Mouse (Mus musculus): ENCODE measurements around the gene Spint1.

Spint1 gene

DNA sequence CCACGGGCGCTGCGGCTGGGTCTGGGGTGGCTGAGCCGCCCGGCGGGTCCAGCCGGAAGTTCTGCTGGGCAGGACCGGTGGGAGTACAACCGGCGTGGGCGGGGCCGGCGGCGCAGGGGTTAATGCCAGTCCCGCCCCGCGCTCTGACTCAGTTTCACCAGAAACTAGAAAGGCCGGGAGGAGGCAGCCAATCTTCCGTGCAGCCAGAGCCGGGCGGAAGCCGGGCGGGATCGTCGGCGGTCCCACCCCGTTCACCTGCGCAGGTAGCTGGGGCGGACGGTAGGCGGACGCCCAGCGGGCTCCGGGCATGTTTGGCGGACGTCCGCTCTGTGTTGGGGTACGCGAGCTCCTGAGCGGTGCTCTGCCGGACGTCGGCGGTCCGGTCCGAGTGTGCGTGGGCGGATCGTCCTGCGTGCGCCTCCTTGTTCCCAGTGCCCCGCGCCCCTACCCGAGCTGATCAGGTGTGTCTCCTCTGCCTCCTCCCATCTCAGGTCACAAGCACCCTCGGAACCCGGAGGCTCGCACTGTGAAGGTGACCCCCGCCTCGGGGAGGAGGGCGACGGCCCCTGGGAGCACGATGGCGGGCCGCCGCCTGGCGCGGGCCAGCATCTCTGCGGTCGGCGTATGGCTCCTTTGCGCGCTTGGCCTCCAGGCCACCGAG lies at the start of gene Spint1:
Gene Spint1 (plus strand): TSS at position 153 of the 661 bp plus-strand sequence.
- no peak for DNase-seq (ENCODE audit: low spot score in 2 of 2)

DNA sequence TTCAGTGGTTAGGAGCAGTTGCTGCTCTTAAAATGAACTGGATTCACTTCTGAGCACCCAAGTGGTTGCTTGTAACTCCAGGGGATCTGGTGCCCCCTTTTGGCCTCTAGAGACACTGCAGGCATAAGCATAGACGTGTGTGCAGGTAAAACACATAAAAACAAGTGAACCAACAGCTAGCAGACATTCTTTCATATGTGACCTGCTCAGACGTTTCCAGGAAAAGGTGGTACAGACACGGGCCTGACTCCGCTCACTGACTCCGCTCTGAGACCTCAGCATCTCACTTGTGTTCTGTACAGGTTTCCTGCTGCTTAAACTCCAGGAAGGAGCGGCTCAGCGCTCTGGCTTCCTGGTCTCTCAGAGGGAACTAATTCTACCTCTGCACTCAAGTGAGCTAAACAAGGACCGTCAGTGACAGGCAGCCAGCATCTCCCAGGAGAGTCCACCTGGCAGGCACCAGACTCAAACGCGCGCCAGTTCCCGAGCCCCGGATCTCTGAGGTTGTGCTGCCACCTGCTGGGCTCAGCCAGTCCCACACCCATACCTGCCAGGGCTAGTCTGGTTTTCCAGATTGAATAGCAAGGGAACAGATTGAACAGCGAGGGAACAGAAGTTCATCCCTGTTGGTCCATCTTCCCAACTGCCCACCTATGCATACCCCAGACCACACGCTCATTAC lies 48.0 kb upstream of the Spint1 start:
- DNase-seq (ENCODE audit: low spot score in 2 of 2): peak; percentile 86 to 89

DNA sequence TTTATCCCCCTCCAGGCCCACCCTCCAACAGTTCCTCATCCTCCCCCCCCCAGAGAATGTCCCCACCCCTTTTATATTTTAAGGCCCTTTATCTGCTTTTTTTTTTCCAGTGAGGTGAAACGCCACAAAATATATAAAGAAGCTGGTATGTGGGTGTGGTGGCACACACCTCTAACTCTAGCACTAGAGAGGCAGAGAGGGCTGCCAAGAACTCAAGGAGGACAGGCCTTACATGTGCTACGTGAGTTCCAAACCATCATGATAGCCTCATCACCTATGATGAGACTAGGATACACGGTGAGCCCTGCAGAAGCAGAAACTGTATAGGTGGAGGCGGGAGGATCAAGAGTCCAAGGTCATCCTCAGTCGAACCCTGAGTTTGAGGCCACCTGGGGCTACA lies 46.2 kb upstream of the Spint1 start:
- DNase-seq (ENCODE audit: low spot score in 2 of 2): no peak

DNA sequence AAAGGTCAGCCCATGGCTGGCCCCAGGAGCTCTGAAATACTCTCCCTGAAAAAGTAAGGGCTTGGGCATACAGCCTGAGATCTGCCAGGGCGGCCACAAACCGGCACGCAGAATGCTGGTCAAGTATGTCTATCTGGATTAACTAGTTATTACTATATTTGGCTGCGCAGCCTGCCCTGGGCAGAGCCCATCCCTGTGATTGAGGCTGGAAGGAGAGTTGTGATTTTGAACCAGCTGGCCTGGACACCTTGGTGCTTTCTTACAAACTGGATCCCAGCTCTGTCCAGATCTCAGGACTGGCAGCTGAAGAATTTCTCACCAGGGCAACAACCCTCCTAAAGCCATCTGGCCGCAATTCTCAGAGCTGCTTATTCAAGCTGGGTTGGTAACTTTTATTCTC lies 43.0 kb upstream of the Spint1 start:
- DNase-seq (ENCODE audit: low spot score in 2 of 2): no peak

DNA sequence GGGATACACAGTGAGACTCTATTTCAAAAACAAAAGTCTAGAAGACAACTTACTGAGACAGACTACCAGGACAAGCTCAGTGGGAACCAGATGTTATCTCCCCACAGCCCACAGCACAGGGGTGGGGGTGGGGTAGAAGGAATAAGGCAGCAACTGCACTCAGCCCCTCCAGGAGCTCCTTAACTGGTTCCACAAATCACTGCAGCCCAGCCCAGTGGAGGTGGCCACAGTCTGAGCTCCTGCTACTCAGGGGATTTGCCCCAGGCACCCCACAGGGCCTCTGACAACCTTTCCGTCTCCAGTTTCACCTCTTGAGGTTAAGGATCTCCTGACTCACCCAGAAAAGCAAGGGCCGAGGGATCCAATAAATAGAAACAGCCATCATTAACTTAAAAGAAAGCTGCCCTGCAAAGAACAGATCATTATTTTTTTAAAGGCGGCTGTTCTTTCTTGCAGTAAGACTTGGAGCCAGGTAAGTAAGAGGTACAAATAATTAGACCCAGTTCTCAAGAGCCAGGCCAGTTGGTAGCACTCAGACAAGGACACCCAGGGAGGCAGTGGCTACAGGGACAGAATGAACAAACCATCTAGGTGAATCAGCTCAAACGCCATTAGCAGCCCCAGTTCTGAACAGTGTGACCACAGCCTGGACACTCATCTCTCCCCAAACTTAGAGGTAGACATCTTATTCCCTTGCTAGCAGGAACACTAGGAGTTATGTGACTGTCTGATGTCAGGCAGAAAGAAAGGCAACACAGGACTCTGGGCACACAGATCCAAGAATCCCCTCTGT lies 40.6 kb upstream of the Spint1 start:
- no peak for DNase-seq (ENCODE audit: low spot score in 2 of 2)

DNA sequence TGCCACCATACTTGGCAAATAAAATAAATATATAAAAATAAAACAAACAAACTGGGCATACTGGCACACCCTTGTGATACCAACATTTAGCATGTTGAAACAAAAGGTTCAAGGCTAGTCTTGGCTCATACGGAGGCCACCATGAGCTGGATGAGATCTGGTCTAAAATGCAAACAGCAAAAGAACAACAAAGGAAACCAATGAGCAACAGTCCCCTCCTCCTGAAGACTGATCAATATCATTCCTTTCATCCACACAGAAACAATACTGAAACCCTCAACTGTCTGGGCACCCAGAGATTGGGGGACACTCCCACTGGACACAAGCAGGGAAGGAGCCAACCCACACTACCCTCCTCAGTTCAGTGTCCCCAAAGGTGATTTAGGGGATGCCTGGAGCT lies 39.7 kb upstream of the Spint1 start:
- DNase-seq (ENCODE audit: low spot score in 2 of 2): no peak

DNA sequence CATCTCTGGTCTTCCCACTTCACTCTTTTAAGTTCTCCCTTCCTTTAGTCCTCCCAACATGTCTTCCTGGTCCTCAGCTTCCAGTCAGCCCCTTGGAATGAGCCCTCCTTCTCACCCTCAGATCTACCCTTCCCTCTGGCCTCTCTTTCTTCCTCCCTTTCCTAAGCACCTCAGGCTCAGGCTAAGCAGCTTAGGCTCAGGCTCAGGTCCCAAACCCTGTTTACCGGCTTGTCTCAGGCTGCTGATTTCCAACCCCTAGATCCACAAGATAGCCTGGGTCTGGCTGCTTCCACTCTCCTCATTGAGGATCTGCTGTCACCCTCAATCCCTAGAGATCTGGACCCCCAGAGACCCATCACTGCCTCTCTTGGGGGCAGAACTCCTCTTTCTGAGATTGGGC lies 39.1 kb upstream of the Spint1 start:
- no peak for DNase-seq (ENCODE audit: low spot score in 2 of 2)

DNA sequence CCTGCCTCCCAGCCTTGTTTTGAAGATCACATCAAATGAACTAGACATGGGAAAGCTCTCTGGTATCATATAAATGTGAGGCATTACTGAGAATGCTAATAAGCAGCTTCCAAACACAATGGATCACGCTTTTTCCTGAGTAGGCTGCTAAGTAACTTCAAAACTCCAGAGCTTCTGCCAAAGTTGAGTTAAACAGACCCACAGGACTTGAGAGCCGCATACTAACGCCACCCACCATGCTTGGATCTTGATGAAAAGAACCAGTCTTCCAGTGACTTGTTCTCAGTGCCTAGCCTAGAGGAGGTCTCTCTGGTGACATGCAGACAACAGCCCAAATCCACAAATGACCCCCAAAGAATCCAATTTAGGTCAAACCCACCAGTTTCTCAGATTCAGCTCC lies 38.2 kb upstream of the Spint1 start:
- no peak for DNase-seq (ENCODE audit: low spot score in 2 of 2)

DNA sequence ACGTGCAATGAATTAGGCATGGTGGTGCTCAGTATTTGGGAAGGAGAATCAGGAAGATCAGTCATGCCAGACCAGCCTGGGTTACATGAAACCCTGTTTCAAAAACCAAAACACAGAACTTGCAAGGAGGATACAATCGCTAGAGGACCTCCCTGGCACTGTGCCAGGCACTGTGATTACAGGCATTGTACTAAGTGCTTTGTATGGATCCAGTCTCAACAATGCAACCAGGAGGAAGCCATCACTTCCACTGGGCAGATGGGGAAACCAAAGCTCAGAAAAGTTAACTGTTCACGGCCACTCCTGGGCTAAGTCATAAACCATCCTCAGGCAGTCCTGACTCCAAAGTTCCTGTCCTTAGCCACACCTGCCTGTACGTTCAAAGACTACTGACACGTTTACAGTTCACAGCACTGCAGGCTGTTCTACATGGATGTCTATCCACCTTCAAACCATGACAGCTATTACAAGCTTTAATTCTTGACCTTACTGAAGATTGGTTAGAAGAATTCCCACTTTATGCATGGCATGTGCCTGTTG lies 34.2 kb upstream of the Spint1 start:
- DNase-seq (ENCODE audit: low spot score in 2 of 2): no peak

DNA sequence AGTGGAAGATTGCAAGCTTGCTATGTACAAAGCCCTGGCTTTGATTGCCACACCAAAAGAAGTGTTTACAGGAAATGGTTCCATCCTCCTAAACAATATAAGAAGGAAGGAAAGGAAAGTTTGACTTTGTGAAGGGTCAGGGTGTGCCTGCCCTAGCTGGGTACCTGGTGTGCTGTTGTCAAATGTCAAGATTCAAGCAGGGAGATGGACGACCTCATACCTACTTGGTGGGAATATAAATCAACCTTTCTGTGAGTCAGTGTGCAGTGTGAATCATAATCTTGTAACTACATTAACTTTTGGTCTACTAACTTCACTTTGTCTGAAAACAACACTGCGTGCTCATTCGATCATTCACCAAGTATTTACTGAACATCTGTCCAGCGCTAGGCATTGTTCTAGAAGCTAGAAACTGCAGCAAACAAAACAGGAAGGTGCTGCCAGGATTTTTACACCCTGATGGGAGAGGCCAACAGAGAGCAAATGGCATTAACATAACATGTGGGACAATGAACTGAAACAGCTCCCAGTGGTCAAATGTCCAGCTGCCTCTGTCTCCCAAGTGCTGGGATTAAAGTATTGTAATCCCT lies 33.2 kb upstream of the Spint1 start:
- no peak for DNase-seq (ENCODE audit: low spot score in 2 of 2)

DNA sequence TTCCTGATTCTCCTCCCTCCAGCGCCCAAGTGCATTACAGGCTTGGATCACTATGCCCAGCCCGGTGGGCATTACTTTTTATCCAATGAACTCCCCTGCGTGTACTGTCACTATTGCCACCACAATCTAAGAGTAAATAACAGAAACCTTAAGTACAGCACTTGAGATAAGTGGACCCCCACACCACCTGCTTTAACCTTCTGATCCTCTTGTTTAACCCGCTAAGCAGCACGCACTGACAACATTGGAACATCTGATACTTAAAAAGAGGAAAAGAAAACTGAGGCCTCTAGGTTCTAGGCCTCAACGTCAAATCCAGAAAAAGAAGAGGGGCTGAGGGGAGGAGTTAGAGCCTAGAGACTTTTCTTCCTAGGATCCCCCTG lies 29.2 kb upstream of the Spint1 start:
- DNase-seq (ENCODE audit: low spot score in 2 of 2): no peak

DNA sequence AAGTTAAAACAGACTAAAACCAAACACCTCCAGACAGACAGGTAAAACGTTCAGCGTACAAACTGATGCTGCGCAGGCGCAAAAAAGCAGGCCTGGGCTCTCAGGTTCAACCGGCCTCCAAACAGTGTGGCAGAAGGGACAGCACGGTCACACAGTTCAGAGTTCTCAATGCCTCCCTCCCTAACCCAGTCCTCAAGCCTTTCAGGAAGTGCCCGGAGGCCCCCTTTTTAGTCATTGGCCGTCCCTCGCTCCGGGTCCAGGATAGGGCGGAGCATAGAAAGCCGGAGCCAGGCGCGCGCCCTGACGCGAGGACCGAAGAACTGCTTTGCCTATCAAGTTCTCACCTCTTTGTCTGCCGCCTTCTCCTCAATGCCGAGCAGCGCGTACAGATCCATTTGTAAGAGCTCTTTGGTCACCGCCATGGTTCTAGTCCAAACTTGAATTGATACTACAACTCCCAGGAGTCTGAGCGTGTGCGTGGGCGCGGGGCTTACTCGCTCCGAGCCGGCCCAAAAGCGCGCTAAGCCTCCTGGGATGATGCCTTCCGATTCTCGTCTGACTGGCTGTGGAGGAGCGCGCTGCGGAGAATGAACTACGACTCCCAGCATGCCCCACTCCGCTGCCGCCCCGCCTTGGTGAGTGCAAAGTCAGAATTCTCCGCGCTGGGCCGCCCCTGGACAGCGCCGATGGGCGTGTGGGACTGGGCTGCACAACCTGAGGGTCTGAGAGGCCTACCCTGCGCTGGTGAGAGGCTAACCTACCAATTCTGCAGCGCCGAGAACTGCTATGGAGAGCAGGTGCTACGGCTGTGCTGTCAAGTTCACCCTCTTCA lies 28.6 kb upstream of the Spint1 start, which contains the start of the genes Zfyve19 and Dnajc17:
Gene Zfyve19 (plus strand): TSS at position 274 of the 832 bp plus-strand sequence.
Gene Dnajc17 (minus strand): TSS at position 452 of the 832 bp plus-strand sequence.
- peak; percentile 91 to 93 for DNase-seq (ENCODE audit: low spot score in 2 of 2)

DNA sequence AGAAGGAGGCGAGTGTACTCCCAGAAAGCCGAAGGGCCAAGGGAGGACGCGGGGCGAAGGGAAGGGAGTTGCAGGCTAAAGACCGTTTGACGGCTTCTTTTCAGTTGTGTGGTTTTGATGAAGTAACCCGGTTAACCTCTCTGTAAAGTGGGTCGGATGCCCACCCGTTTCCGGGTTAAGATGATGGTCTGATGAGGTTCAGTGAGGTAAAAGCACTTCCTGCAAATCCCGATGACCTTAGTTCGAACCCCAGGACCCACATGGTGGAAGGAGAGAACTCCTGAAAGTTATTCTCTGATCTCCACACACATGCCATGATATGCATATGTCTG lies 28.0 kb upstream of the Spint1 start:
- DNase-seq (ENCODE audit: low spot score in 2 of 2): no peak

DNA sequence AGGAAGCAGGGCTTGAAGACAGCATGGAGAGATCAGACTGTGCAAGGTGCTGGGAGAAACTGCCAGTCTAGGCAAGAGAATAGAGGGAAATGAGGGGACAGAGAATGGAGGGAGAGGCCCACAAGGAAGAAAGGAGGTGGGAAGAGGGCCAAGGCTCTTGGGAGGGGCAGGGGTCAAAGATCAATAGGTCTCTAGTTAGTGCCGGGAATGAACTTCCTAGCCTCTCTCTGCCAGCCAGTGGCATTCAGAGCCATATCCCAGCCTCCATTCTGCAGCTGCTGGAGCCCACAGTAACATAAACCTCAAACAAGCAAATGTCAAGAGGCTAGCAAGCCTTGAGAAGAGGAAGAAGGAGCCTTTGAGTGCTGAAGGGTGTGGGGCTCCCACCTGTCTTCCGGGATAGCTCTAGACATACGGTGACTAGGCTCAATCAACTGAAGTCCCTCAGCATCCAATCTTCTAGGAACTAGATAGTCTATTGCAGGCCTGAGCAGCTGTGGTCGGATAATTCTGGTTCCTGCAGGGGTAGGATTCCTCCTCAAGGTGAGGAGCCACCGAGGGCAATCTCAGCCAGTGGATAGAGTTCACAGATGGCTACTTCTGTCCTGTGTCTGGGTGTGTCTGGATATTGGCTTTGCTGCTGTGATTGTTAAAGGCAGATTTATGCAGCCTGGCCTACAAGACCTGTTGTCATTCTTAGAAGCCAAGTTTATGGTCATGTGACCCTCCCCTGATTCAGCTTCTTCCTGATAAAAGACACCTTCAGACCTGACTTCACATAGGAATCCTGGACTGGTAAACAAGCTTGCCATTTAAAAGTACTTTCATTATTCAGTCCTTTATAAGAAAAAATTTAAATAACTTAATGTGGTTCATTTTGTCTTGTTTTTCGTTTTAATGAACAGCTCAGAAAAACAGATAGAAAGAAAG lies 7.1 kb upstream of the Spint1 start, which contains the start of gene Ppp1r14d:
Gene Ppp1r14d (minus strand): TSS at position 132 of the 930 bp plus-strand sequence.
- no peak for DNase-seq (ENCODE audit: low spot score in 2 of 2)

DNA sequence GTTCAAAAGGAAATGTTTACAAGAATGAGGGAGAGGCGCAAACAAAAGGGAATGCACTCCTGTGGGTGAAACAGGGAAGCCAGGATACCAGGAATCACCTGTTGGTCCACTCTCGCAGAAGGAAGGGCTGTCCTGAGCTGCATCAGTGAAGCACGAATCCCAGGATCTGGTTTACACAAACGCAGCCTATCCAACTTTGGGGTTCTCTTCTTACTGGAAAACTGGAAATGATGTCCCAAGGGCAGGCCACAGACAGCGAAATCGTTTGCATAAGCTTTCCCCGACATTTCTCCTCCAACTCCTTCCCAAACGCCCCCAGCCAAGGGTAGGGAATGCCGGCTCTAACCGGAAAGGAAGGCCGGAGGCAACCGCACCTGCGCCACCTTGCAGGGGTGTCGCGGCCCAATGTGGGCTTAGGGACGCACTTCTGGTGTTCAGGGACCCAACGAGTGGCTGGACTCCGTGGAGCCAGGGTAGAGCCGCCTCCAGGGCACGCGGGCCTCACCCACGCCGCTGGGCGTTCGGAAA lies 416 bp upstream of the Spint1 start:
- DNase-seq (ENCODE audit: low spot score in 2 of 2): no peak

DNA sequence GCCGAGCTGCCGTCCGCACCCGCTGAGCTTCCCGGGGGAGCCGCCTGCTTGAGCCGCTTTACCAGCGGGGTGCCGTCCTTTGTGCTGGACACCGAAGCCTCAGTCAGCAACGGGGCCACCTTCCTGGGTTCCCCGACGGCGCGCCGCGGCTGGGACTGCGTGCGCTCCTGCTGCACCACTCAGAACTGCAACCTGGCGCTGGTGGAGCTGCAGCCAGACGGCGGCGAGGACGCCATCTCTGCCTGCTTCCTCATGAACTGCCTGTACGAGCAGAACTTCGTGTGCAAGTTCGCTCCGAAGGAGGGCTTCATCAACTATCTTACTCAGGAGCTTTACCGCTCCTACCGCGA lies 684 bp downstream of the Spint1 start:
- DNase-seq (ENCODE audit: low spot score in 2 of 2): peak in 1 of 2 experiments; percentile 8

DNA sequence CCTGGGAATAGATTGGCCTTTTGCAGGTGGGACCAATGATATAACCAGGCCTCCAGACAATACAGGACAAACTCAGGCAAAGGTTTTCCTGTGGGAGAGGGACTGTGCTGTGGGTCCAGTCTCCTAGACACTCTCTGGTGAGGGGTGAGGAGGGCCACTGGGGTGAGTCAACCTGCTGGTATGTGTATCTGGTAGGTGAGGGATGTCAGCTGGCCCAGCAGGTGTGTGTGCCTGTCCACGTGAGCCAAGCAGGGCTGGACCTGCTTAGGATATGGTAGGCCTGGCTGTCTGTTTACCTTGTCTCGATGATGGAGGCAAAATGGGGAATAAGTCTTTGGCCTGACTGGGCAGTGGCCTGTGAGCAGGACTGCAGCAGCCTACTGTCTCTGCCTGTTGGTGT lies 1.5 kb downstream of the Spint1 start:
- no peak for DNase-seq (ENCODE audit: low spot score in 2 of 2)

DNA sequence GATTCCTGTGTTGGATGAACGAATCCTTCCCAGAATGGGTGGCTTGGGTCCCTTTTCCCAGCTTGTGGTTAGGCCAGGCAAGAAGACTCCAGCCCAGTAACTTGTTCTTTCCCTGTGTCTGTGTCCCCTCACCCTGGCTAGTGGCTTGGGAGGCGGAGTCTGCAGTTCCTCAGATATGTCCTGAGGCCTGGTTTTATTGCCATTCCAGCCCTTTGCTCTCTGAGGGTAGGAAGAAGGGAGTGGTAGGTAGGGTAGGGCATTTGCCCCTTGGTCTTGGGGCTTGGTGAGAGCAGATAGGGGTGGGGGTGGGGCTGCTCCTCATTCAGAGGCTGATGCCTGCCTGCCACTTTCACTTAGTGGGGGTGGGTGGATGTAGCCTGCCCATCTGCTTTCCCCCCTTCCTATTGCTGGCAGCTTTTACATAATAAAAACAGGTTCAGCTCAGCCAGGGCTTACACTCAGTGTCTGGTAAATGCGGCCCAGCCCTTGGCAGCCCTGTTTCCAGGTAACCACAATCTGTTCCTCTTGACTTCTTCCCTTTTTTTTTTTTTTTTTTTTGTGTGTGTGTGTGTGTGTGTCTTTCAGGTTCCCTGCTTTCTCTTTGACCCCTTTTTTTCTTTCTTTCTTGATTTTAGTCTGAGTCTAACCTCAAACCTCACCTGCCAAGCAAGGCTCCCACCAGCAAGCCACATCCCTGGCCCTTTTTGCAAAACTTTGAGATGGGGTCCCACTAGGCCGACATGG lies 3.1 kb downstream of the Spint1 start:
- no peak for DNase-seq (ENCODE audit: low spot score in 2 of 2)

DNA sequence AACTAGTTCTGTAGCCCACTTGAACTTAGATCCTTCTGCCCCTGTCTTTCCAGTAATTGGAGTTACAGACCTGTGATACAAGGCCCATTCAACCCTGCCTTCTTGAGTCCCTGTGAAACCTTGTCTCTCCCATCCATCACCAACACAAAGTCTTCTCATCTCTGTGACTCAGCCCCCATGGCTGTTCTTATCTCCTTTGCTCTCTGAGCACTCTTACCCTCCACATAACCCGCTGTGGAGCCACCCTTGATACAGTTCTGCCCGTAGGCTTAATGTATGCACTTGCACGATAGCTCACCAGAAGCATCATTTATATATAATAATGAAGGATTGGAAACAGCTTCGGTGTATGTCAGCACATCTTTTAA lies 3.6 kb downstream of the Spint1 start:
- no peak for DNase-seq (ENCODE audit: low spot score in 2 of 2)
